Mouse (Mus musculus): Measurements from ENCODE around the gene Miox.

GRCm38 (mm10) chr15:89376040-89376439 is 41.8 kb downstream of the Miox start:
- TF ChIP-seq CTCF (IDR thresholded peaks at IDR 0.05; ENCODE audit: low read depth) (no peak), EP300 (IDR thresholded peaks at IDR 0.05; ENCODE audit: low read depth) (no peak)

Data from heart, postnatal 0 days (tissue).